In the genomic region with DNA sequence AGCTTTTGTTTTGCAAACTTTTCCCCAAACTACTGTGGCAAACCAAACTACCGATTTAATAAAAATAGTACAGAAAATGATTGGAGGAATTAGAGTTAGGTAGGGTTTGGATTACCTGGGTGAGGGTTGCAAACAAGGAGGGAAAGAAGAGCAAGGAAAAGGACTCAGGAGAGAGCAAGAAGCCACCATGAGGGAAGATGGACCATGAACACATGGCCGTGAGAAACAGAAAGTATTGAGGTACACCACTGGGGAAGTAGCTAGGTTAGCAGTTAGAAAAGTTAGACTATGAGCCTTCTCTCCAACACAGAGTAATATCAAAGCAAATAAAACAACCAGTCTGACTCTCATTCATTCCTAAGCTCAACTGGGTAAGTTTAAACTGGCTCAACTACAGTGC, we compare ENCODE assay signal across 16 mouse cellular contexts.
"Had no signal": no experiment of that assay in that cellular context is flagged by ENCODE, and none has a peak within 500 bp of the region (broad histone marks: within the 10 kb centered on the region; RNA-seq: fewer than 3 reads in every experiment).

No protein-coding gene starts in this region.

- H3K27me3 ChIP-seq: neural tube, embryonic 13.5 days; neural tube, embryonic 15.5 days; stomach, embryonic 15.5 days had no signal

- H3K9me3 ChIP-seq: neural tube, embryonic 13.5 days; neural tube, embryonic 15.5 days; stomach, embryonic 15.5 days had no signal

- H3K4me2 ChIP-seq: neural tube, embryonic 13.5 days; neural tube, embryonic 15.5 days; stomach, embryonic 15.5 days had no signal

- H3K36me3 ChIP-seq: neural tube, embryonic 13.5 days; neural tube, embryonic 15.5 days; stomach, embryonic 15.5 days had no signal

- H3K4me3 ChIP-seq: neural tube, embryonic 13.5 days; neural tube, embryonic 15.5 days; stomach, embryonic 15.5 days had no signal

- DNase-seq: retina, postnatal 1 day; right cerebral cortex, adult 18-20 months; right cerebral cortex, postnatal 14 days; right cerebral cortex, postnatal 25 days; right cerebral cortex, postnatal 4 days; spleen, adult 18-20 months; thymus, adult 18-20 months; thymus, adult 2 months; thymus, postnatal 14 days; thymus, postnatal 25 days; thymus, postnatal 36 days; thymus, postnatal 4 days had no signal

- H3K9ac ChIP-seq: neural tube, embryonic 13.5 days; neural tube, embryonic 15.5 days; stomach, embryonic 15.5 days had no signal

- H3K27ac ChIP-seq: neural tube, embryonic 13.5 days; neural tube, embryonic 15.5 days; stomach, embryonic 15.5 days; stomach, postnatal 0 days had no signal

- H3K4me1 ChIP-seq: neural tube, embryonic 13.5 days; neural tube, embryonic 15.5 days; stomach, embryonic 15.5 days had no signal
